Mouse (Mus musculus) sigmoid colon, adult 10 weeks (tissue): ENCODE data around the gene Exoc6b. TPM values are rescaled to one million over a fixed set of nuclear protein-coding genes. Genes with fewer than 3 reads are reported as not detected.

Experiments used
- polyA plus RNA-seq: library from polyadenylated mRNA; stranded (reverse); fragments of 350-450 nt; fragmentation: Illumina TruSeq; extraction: RNeasy Lipid Tissue Mini Kit (QIAGEN cat#74804); gene quantifications from one replicate; pipeline ENCODE4 v1.2.3, GENCODE M21; 2014; ENCODE audit warnings: low read depth, low replicate concordance

The Exoc6b gene
- 34.1 TPM for polyA plus RNA-seq

DNA sequence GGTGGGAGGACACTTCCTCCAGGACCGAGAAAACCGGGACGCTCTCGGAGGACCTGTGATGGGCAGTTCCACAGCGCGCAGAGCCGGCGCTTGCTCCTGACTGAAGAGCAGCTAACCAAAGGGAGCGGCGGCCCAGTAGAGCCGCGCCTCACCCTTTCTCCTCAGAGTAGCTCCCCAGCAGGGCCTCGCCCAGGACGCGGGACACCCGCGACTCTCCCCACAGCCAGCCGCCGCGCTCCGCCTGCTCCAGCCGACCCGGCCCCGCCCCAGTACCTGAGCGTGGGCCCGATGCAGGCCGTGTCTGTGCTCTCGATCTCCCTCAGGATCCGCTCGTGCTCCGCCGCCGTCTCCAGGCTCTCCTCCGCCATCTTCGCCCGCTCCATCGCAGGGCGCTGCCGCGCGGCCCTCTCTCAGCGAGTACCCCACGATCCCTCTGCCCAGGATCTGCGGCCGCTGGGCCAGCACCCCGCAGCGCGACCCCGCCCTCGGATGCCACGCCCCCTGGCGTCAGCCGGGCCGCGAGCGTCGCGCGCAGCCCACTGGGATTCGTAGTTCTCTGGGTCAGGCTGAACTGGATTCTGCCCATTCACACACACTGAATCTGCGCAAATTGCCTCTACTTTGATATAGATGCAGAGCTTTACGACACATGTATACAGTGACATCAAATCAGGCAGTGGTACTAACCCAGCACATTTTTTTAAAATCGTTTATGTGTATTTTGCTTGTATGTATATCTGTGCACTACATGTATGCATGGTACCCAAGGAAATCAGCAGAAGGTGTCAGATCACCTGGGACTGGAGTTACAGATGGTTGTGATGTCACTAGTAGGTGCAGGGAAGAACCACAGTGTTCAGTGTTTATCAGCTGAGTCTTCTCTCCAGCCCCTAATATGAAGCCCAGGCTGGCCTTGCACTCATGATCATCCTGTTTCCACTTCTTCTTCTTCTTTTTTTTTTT, at the start of gene Exoc6b:
Gene Exoc6b, minus strand, starts transcription at position 491 of the 963 bp plus-strand sequence.

DNA sequence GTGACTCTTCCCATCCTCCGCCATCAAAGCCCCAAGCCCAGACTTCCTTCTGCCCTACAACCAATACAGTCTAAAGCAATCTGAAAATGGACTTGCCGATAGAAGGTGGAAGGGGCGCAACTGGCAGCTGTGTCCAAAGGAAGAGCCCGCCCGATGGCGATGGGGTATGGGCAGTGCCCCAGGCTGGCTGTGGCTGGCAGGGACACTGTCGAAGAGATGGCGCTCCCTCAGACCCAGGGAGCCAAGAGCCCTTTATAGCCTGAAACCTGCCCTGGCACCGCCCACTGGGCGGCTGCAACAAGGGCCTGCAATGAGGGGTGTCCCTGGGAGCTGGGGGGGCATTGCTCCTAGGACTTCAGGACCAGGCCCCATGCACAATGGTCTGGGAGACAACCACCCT, 475.6 kb downstream of the Exoc6b start, which contains the start of gene Cyp26b1:
Gene Cyp26b1, minus strand, starts transcription at position 216 of the 400 bp plus-strand sequence.

Other genes with a start within 250 kb of the Exoc6b start
- 1.1 TPM for gene Spr, start 68.3 kb upstream of the Exoc6b start, polyA plus RNA-seq
- gene Emx1, start 117.9 kb upstream of the Exoc6b start, polyA plus RNA-seq: not detected